In the genomic region with DNA sequence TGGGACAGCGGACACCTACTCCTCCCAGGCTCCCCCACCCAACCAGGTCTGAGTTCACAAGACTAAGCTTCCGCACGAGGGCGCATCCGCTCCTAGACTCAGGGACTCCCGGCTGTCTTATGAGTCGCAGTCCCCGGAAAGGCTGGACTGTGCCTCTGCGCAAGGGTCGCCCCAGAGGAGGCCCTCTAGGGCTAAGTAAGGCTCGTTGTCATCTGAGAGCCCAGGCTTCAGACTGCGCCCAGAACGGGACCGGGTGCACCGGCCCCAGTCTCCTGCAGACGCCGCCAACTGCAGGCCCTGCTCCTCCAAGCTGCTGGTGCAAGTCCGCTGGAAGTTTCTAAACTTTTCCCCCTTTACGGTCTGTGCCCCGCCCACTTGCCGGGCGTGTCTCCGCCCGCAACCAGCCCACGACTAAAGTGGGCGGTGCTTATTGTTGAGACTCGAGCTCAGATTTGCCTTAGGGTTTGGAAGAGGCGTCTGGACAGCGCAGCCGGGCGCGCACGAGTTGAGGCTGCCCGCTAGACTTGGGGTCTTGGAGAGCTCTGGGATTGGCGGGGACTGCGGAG, we compare ENCODE assay signal across 9 mouse cellular contexts. TPM values are rescaled to one million over a fixed set of nuclear protein-coding genes. Genes with fewer than 3 reads are reported as not detected.
DNase-seq lines count a peak whose midpoint lies in the region; ATAC-seq and TF ChIP-seq lines count a peak whose summit lies in the region.
"Had no signal": no experiment of that assay in that cellular context is flagged by ENCODE, and none has a peak within 500 bp of the region (broad histone marks: within the 10 kb centered on the region; RNA-seq: fewer than 3 reads in every experiment).

No protein-coding gene starts in this region.

- H3K27ac ChIP-seq in layer of hippocampus, adult 2 months = no peak overlapping the region
- H3K27ac ChIP-seq in embryonic facial prominence, embryonic 15.5 days (replicated peaks) = no peak overlapping the region
- peak overlapping the region; percentile 82 for H3K27ac ChIP-seq in heart, embryonic 12.5 days (ENCODE audit: poor library complexity, severe bottlenecking)
- H3K27ac ChIP-seq in kidney, embryonic 14.5 days (ENCODE audit: low read depth, low read length) = peak overlapping the region; percentile 94
- peak overlapping the region; percentile 62 for H3K27ac ChIP-seq in lung, embryonic 15.5 days

- H3K9ac ChIP-seq in embryonic facial prominence, embryonic 15.5 days = no peak overlapping the region
- H3K9ac ChIP-seq in heart, embryonic 12.5 days = peak overlapping the region; percentile 62
- H3K9ac ChIP-seq in kidney, embryonic 14.5 days (ENCODE audit: low read depth, low read length) = peak overlapping the region; percentile 48; the same call in 1 of the 2 replicates
- H3K9ac ChIP-seq in lung, embryonic 15.5 days = peak overlapping the region; percentile 25; the same call in 1 of the 2 replicates

- H3K4me2 ChIP-seq in embryonic facial prominence, embryonic 15.5 days (replicated peaks) = peak overlapping the region; percentile 55
- H3K4me2 ChIP-seq in heart, embryonic 12.5 days = peak overlapping the region; percentile 78
- peak overlapping the region; percentile 57 for H3K4me2 ChIP-seq in kidney, embryonic 14.5 days (replicated peaks; ENCODE audit: low read depth, low read length)
- peak overlapping the region; percentile 68 for H3K4me2 ChIP-seq in lung, embryonic 15.5 days

- peak in 1 of 2 experiments; percentile 33 for DNase-seq in layer of hippocampus, adult 2 months (ENCODE audit: low spot score in 2 of 2)
- no peak for DNase-seq in layer of hippocampus, adult 9-11 months
- DNase-seq in ovary, postnatal 14 days (ENCODE audit: low spot score) = peak; percentile 44
- no peak for DNase-seq in spleen, adult 12 weeks (ENCODE audit: low spot score)

- whole genome bisulfite sequencing in embryonic facial prominence, embryonic 15.5 days = under 1% methylated on average over 36 of the region's 36 CpGs
- WGBS in heart, embryonic 12.5 days = 0% methylated on average over 33 of the region's 36 CpGs
- WGBS in kidney, embryonic 14.5 days = under 1% methylated on average over 36 of the region's 36 CpGs
- under 1% methylated on average over 35 of the region's 36 CpGs for WGBS in lung, embryonic 15.5 days

- peak overlapping the region; percentile 7; the same call in 1 of the 2 replicates for H3K4me3 ChIP-seq in layer of hippocampus, adult 2 months
- H3K4me3 ChIP-seq in embryonic facial prominence, embryonic 15.5 days (replicated peaks) = peak overlapping the region; percentile 36
- H3K4me3 ChIP-seq in heart, embryonic 12.5 days = peak overlapping the region; percentile 45
- peak overlapping the region; percentile 38 for H3K4me3 ChIP-seq in kidney, embryonic 14.5 days (ENCODE audit: low read length)
- peak overlapping the region; percentile 37 for H3K4me3 ChIP-seq in lung, embryonic 15.5 days

- peak; percentile 69 for TF ChIP-seq CTCF in layer of hippocampus, adult 2 months (conservative IDR thresholded peaks at IDR 0.05)

- peaks cover 37% of the 10 kb centered on the region for H3K4me1 ChIP-seq in embryonic facial prominence, embryonic 15.5 days
- H3K4me1 ChIP-seq in heart, embryonic 12.5 days (replicated peaks) = peaks cover 68% of the 10 kb centered on the region
- H3K4me1 ChIP-seq in kidney, embryonic 14.5 days (ENCODE audit: control insufficient read depth, insufficient read depth, low read length) = peaks cover 56% of the 10 kb centered on the region
- H3K4me1 ChIP-seq in lung, embryonic 15.5 days = peaks cover 41% of the 10 kb centered on the region

- H3K36me3 ChIP-seq in embryonic facial prominence, embryonic 15.5 days = no peaks in the 10 kb centered on the region
- peaks cover 10% of the 10 kb centered on the region for H3K36me3 ChIP-seq in heart, embryonic 12.5 days
- H3K36me3 ChIP-seq in kidney, embryonic 14.5 days (ENCODE audit: control insufficient read depth, insufficient read depth, low read length) = peaks cover 27% of the 10 kb centered on the region
- no peaks in the 10 kb centered on the region for H3K36me3 ChIP-seq in lung, embryonic 15.5 days
- H3K36me3 ChIP-seq: G1E had no signal

- no peaks in the 10 kb centered on the region for H3K9me3 ChIP-seq in embryonic facial prominence, embryonic 15.5 days (replicated peaks)
- H3K9me3 ChIP-seq in heart, embryonic 12.5 days (replicated peaks) = no peaks in the 10 kb centered on the region
- no peaks in the 10 kb centered on the region for H3K9me3 ChIP-seq in kidney, embryonic 14.5 days (ENCODE audit: control insufficient read depth, low read length)
- no peaks in the 10 kb centered on the region for H3K9me3 ChIP-seq in lung, embryonic 15.5 days

- H3K27me3 ChIP-seq in embryonic facial prominence, embryonic 15.5 days = peaks cover 98% of the 10 kb centered on the region
- peaks cover 91% of the 10 kb centered on the region for H3K27me3 ChIP-seq in heart, embryonic 12.5 days (replicated peaks)
- peaks cover 41% of the 10 kb centered on the region for H3K27me3 ChIP-seq in kidney, embryonic 14.5 days (ENCODE audit: control insufficient read depth, insufficient read depth, low read length)
- H3K27me3 ChIP-seq in lung, embryonic 15.5 days = peaks cover 98% of the 10 kb centered on the region

- ATAC-seq in embryonic facial prominence, embryonic 15.5 days (ENCODE audit: insufficient number of reproducible peaks, low FRiP score, low TSS enrichment, low read depth) = peak; percentile 79
- peak; percentile 77 for ATAC-seq in heart, embryonic 12.5 days (ENCODE audit: insufficient number of reproducible peaks, low FRiP score)
- peak; percentile 84 for ATAC-seq in kidney, embryonic 14.5 days (ENCODE audit: low FRiP score, low TSS enrichment)
- ATAC-seq in lung, embryonic 15.5 days (ENCODE audit: borderline replicate concordance, extremely low read depth, low FRiP score, low TSS enrichment) = peak; percentile 68

RNA-seq across cellular contexts. Expression of gene Foxl1, which starts 2.3 kb away (rescaled TPM):
- under 1 TPM in 1 of 2 experiments, not detected in 1; 0.13 TPM for total RNA-seq in layer of hippocampus, adult 2 months (2021)
- polyA plus RNA-seq in embryonic facial prominence, embryonic 15.5 days (2015; fragmentation: Nextera tagmentation; extraction: Ambion mirVana) = 0.25 and 0.31 TPM in 2 replicates
- polyA plus RNA-seq in heart, embryonic 12.5 days (2016; fragmentation: Nextera tagmentation; extraction: Ambion mirVana) = 0.78 and 1.2 TPM in 2 replicates
- 6.6 and 7.1 TPM in 2 replicates for polyA plus RNA-seq in kidney, embryonic 14.5 days (2014; fragmentation: Nextera tagmentation; extraction: Ambion mirVana)
- polyA plus RNA-seq in lung, embryonic 15.5 days (2015; fragmentation: Nextera tagmentation; extraction: Ambion mirVana) = 6.8 and 8.5 TPM in 2 replicates
- total RNA-seq: G1E had no signal
- polyA plus RNA-seq: G1E had no signal

RNA-seq across cellular contexts. Expression of gene Foxc2, which starts 9.4 kb away (rescaled TPM):
- 1 to 10 TPM; 1.0 to 1.1 TPM for total RNA-seq in layer of hippocampus, adult 2 months (2021)
- 2.3 and 5.6 TPM in 2 replicates for polyA plus RNA-seq in embryonic facial prominence, embryonic 15.5 days (2015; fragmentation: Nextera tagmentation; extraction: Ambion mirVana)
- 20.7 and 20.8 TPM in 2 replicates for polyA plus RNA-seq in heart, embryonic 12.5 days (2016; fragmentation: Nextera tagmentation; extraction: Ambion mirVana)
- 48.3 and 52.3 TPM in 2 replicates for polyA plus RNA-seq in kidney, embryonic 14.5 days (2014; fragmentation: Nextera tagmentation; extraction: Ambion mirVana)
- polyA plus RNA-seq in lung, embryonic 15.5 days (2015; fragmentation: Nextera tagmentation; extraction: Ambion mirVana) = 2.1 and 2.3 TPM in 2 replicates
- total RNA-seq: G1E had no signal

RNA-seq across cellular contexts. Expression of gene Mthfsd, which starts 17.2 kb away (rescaled TPM):
- total RNA-seq in layer of hippocampus, adult 2 months (2021) = 10 to 100 TPM; 38.8 to 46.1 TPM
- 58.2 and 61.3 TPM in 2 replicates for polyA plus RNA-seq in embryonic facial prominence, embryonic 15.5 days (2015; fragmentation: Nextera tagmentation; extraction: Ambion mirVana)
- polyA plus RNA-seq in heart, embryonic 12.5 days (2016; fragmentation: Nextera tagmentation; extraction: Ambion mirVana) = 45.2 and 45.8 TPM in 2 replicates
- polyA plus RNA-seq in kidney, embryonic 14.5 days (2014; fragmentation: Nextera tagmentation; extraction: Ambion mirVana) = 67.0 and 72.8 TPM in 2 replicates
- polyA plus RNA-seq in lung, embryonic 15.5 days (2015; fragmentation: Nextera tagmentation; extraction: Ambion mirVana) = 60.2 and 60.8 TPM in 2 replicates

RNA-seq across cellular contexts. Expression of gene Foxf1, which starts 41.2 kb away (rescaled TPM):
- under 1 TPM; 0.49 to 0.71 TPM for total RNA-seq in layer of hippocampus, adult 2 months (2021)
- polyA plus RNA-seq in embryonic facial prominence, embryonic 15.5 days (2015; fragmentation: Nextera tagmentation; extraction: Ambion mirVana) = 9.9 and 10.1 TPM in 2 replicates
- 0.68 and 3.7 TPM in 2 replicates for polyA plus RNA-seq in heart, embryonic 12.5 days (2016; fragmentation: Nextera tagmentation; extraction: Ambion mirVana)
- 0.74 and 0.93 TPM in 2 replicates for polyA plus RNA-seq in kidney, embryonic 14.5 days (2014; fragmentation: Nextera tagmentation; extraction: Ambion mirVana)
- polyA plus RNA-seq in lung, embryonic 15.5 days (2015; fragmentation: Nextera tagmentation; extraction: Ambion mirVana) = 151 and 157 TPM in 2 replicates
- polyA plus RNA-seq: G1E had no signal

Comparison
In these comparisons a context has a peak if more than half of its experiments do, and no peak if none do; other contexts are left out.
1. H3K27ac ChIP-seq: peak in heart, embryonic 12.5 days (single experiment), kidney, embryonic 14.5 days (single experiment) and lung, embryonic 15.5 days (single experiment); none in layer of hippocampus, adult 2 months (single experiment) and embryonic facial prominence, embryonic 15.5 days (single experiment).
2. Peak in every context shown above with its lines, with median percentiles within 50 percentile points of each other: H3K4me3 ChIP-seq, ATAC-seq and H3K4me2 ChIP-seq.